Mouse (Mus musculus) ES-Bruce4 (cell line): ENCODE measurements at regions not wholly inside any gene's neighbourhood (a gene's known extent, or its start where the extent isn't known, plus 50 kb on each side); places are given as distances from the start of the nearest gene placed in this dataset.

Experiments
- CTCF ChIP-seq: IDR thresholded peaks from one replicate; pipeline ENCODE4 v1.8.1; 2011; ENCODE audit warnings: low read depth, low read length
- POLR2A ChIP-seq: IDR thresholded peaks from one replicate; pipeline ENCODE4 v1.8.1; 2011; ENCODE audit warnings: low read length; ENCODE audit not compliant: insufficient read depth

DNA sequence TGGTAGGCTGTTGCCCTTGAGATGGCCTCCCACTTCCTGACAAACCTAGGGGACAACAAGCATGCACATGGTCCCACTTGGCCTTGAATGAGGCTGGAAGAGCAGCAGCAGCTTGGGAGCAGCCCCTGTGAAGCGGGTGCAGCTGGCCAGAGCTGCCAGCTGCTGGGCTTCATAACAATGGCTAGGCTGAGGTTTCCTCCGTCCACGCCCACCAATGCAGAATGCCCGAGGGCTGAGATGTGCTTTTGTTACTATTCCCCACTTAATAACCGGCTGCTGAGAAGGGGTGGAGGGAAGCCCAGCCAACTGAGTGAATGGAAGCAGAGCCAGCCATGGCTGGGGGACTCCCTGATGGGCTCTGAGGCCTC is 202.1 kb downstream of the Sox11 start:
- no peak for TF ChIP-seq POLR2A
- no peak for TF ChIP-seq CTCF
